Mouse (Mus musculus) hindbrain, postnatal 0 days (tissue): ENCODE results near the gene Rapgef4. TPM values are rescaled to one million over a fixed set of nuclear protein-coding genes. Genes with fewer than 3 reads are reported as not detected.

ENCODE experiments used
- ATAC-seq: fragments of 200-750 bp; cut with Nextera tagmentation; 2 replicates; pipeline ENCODE4 v1.8.0; 2017; ENCODE audit warnings: mild to moderate bottlenecking, moderate TSS enrichment, moderate library complexity
- DNase-seq: peaks from one replicate; pipeline ENCODE4 v3.0.0-alpha.2; 2015; ENCODE audit warnings: low spot score
- H3K27ac ChIP-seq: fragments of 300-500 bp; sonication (generic); 2 replicates; pipeline ENCODE4 v1.5.1; 2014; ENCODE audit warnings: mild to moderate bottlenecking
- H3K27me3 ChIP-seq: fragments of 300-500 bp; sonication (generic); 2 replicates; pipeline ENCODE4 v1.6.1; 2014; ENCODE audit warnings: low read length, mixed read lengths; ENCODE audit not compliant: insufficient read depth
- H3K36me3 ChIP-seq: fragments of 300-500 bp; sonication (generic); 2 replicates; pipeline ENCODE4 v1.6.1; 2014; ENCODE audit warnings: low read length, mixed read lengths; ENCODE audit not compliant: insufficient read depth
- H3K4me1 ChIP-seq: fragments of 300-500 bp; sonication (generic); 2 replicates; pipeline ENCODE4 v1.6.1; 2014; ENCODE audit warnings: antibody characterized with exemption, low read length, mixed read lengths; ENCODE audit not compliant: insufficient read depth
- H3K4me2 ChIP-seq: fragments of 300-500 bp; sonication (generic); 2 replicates; pipeline ENCODE4 v1.6.1; 2014; ENCODE audit warnings: low read depth, mild to moderate bottlenecking, low read length, moderate library complexity, mixed read lengths
- H3K4me3 ChIP-seq: fragments of 300-500 bp; sonication (generic); 2 replicates; pipeline ENCODE4 v1.5.1; 2014; ENCODE audit warnings: low read length
- H3K9ac ChIP-seq: fragments of 300-500 bp; sonication (generic); replicated peaks from 2 replicates; pipeline ENCODE4 v1.6.1; 2014; ENCODE audit warnings: mild to moderate bottlenecking, low read length, moderate library complexity, mixed read lengths
- H3K9me3 ChIP-seq: fragments of 300-500 bp; sonication (generic); 2 replicates; pipeline ENCODE4 v1.6.1; 2016; ENCODE audit warnings: low read length, mixed read lengths
- CTCF ChIP-seq: IDR thresholded peaks from 2 replicates; pipeline ENCODE4 v1.5.1; 2016; ENCODE audit warnings: antibody characterized with exemption, control low read depth, low read depth
- WGBS: fragments of 180-500 bp; shearing (Covaris S2); extraction: QIAGEN DNeasy Blood & Tissue Kit; methylation state at CpG from one replicate; pipeline ENCODE4 v1.1.7; 2014; 5-methylcytosine and 5-hydroxymethylcytosine counted together
- polyA plus RNA-seq: library from polyadenylated mRNA; unstranded; fragments of >200 nt; fragmentation: Nextera tagmentation; extraction: Ambion mirVana; gene quantifications from 2 replicates; pipeline ENCODE4 v1.2.1, GENCODE M21; 2015
- total RNA-seq: library from RNA; depleted of rRNA; stranded (reverse); fragments of >200 nt; gene quantifications from 2 replicates; pipeline ENCODE4 v1.2.3, GENCODE M21; 2014

Rapgef4 gene
- total and polyA plus RNA-seq, 2 experiments from 2014 or later: 47.3 to 104 TPM

GRCm38 (mm10) chr2:72143413-72143812 is 162.4 kb downstream of the Rapgef4 start:
- Histone ChIP-seq H3K9ac (no peak overlapping the region), H3K27me3 (no peaks in the 10 kb centered on the region), H3K36me3 (no peaks in the 10 kb centered on the region), H3K4me2 (no peak overlapping the region), H3K9me3 (no peaks in the 10 kb centered on the region), H3K4me1 (no peaks in the 10 kb centered on the region), H3K27ac (no peak overlapping the region), H3K4me3 (no peak overlapping the region)
- ATAC-seq (no peak), DNase-seq (no peak)
- TF ChIP-seq CTCF: no peak
- 84% methylated on average over 9 of the region's 9 CpGs for WGBS

- whole genome bisulfite sequencing: 60% methylated on average over 7 of the region's 7 CpGs
- no peaks in the 10 kb centered on the region for H3K27me3 ChIP-seq
- H3K9ac ChIP-seq: no peak overlapping the region
- ATAC-seq: no peak
- no peak for TF ChIP-seq CTCF
- H3K4me2 ChIP-seq: no peak overlapping the region
- no peaks in the 10 kb centered on the region for H3K4me1 ChIP-seq
- H3K36me3 ChIP-seq: no peaks in the 10 kb centered on the region
- no peaks in the 10 kb centered on the region for H3K9me3 ChIP-seq
- DNase-seq: no peak
- no peak overlapping the region for H3K4me3 ChIP-seq
- no peak overlapping the region for H3K27ac ChIP-seq
These were observed 163.6 kb downstream of the Rapgef4 start for GRCm38 (mm10) chr2:72144576-72145200.

- no peaks in the 10 kb centered on the region for H3K27me3 ChIP-seq
- H3K4me3 ChIP-seq: no peak overlapping the region
- 86% methylated on average over 11 of the region's 11 CpGs for WGBS
- no peaks in the 10 kb centered on the region for H3K4me1 ChIP-seq
- no peak for ATAC-seq
- H3K36me3 ChIP-seq: no peaks in the 10 kb centered on the region
- no peak overlapping the region for H3K9ac ChIP-seq
- DNase-seq: no peak
- H3K4me2 ChIP-seq: no peak overlapping the region
- no peak for TF ChIP-seq CTCF
- H3K9me3 ChIP-seq: no peaks in the 10 kb centered on the region
- H3K27ac ChIP-seq: no peak overlapping the region
These were observed 164.3 kb downstream of the Rapgef4 start for GRCm38 (mm10) chr2:72145281-72145875.

GRCm38 (mm10) chr2:72146061-72146460 is 165.0 kb downstream of the Rapgef4 start:
- H3K36me3 ChIP-seq: no peaks in the 10 kb centered on the region
- no peak for TF ChIP-seq CTCF
- H3K9ac ChIP-seq: no peak overlapping the region
- H3K4me2 ChIP-seq: no peak overlapping the region
- no peak overlapping the region for H3K4me3 ChIP-seq
- no peaks in the 10 kb centered on the region for H3K27me3 ChIP-seq
- WGBS: 69% methylated on average over 10 of the region's 10 CpGs
- no peak overlapping the region for H3K27ac ChIP-seq
- H3K4me1 ChIP-seq: no peaks in the 10 kb centered on the region
- no peak for ATAC-seq
- H3K9me3 ChIP-seq: no peaks in the 10 kb centered on the region
- DNase-seq: no peak

GRCm38 (mm10) chr2:72147246-72147645 is 166.2 kb downstream of the Rapgef4 start:
- Histone ChIP-seq H3K4me1 (no peaks in the 10 kb centered on the region), H3K4me3 (no peak overlapping the region), H3K27ac (no peak overlapping the region), H3K9ac (no peak overlapping the region), H3K4me2 (no peak overlapping the region), H3K27me3 (no peaks in the 10 kb centered on the region), H3K9me3 (no peaks in the 10 kb centered on the region), H3K36me3 (no peaks in the 10 kb centered on the region)
- no peak for DNase-seq
- ATAC-seq: no peak
- TF ChIP-seq CTCF: no peak
- WGBS: 72% methylated on average over 7 of the region's 7 CpGs

GRCm38 (mm10) chr2:72147695-72148094 is 166.7 kb downstream of the Rapgef4 start:
- no peak overlapping the region for H3K4me2 ChIP-seq
- no peaks in the 10 kb centered on the region for H3K36me3 ChIP-seq
- no peak overlapping the region for H3K9ac ChIP-seq
- ATAC-seq: no peak
- H3K27me3 ChIP-seq: no peaks in the 10 kb centered on the region
- no peak overlapping the region for H3K27ac ChIP-seq
- no peak for DNase-seq
- TF ChIP-seq CTCF: no peak
- H3K4me3 ChIP-seq: no peak overlapping the region
- H3K4me1 ChIP-seq: no peaks in the 10 kb centered on the region
- H3K9me3 ChIP-seq: no peaks in the 10 kb centered on the region
- WGBS: 39% methylated on average over 6 of the region's 6 CpGs

GRCm38 (mm10) chr2:72148647-72149046 is 167.6 kb downstream of the Rapgef4 start:
- TF ChIP-seq CTCF: no peak
- no peaks in the 10 kb centered on the region for H3K4me1 ChIP-seq
- H3K27ac ChIP-seq: no peak overlapping the region
- H3K9ac ChIP-seq: no peak overlapping the region
- no peak overlapping the region for H3K4me2 ChIP-seq
- WGBS: 61% methylated on average over 4 of the region's 4 CpGs
- H3K27me3 ChIP-seq: no peaks in the 10 kb centered on the region
- DNase-seq (no peak), ATAC-seq (no peak)
- H3K9me3 ChIP-seq: no peaks in the 10 kb centered on the region
- H3K36me3 ChIP-seq: no peaks in the 10 kb centered on the region
- H3K4me3 ChIP-seq: no peak overlapping the region
